Mouse (Mus musculus): ENCODE data around the gene Enpp7. TPM values are rescaled to one million over a fixed set of nuclear protein-coding genes. Genes with fewer than 3 reads are reported as not detected.

The Enpp7 gene
- total and polyA plus RNA-seq, 2 experiments: not detected

- no peaks in the 10 kb centered on the region for H3K36me3 ChIP-seq (ENCODE audit: control insufficient read depth, insufficient read depth, low read length)
- no peak overlapping the region for H3K4me3 ChIP-seq (ENCODE audit: insufficient read depth, low read depth, low read length)
- WGBS: 69% methylated on average over 3 of the region's 3 CpGs
- no peaks in the 10 kb centered on the region for H3K79me2 ChIP-seq (ENCODE audit: control insufficient read depth, insufficient read depth, low read length)
- no peak overlapping the region for H3K9ac ChIP-seq (ENCODE audit: low read depth, low read length)
- TF ChIP-seq CTCF (IDR thresholded peaks at IDR 0.05; ENCODE audit: low read depth, low read length): no peak
- TF ChIP-seq POLR2A (IDR thresholded peaks at IDR 0.05; ENCODE audit: extremely low read depth, insufficient read depth, low read length): no peak
- H3K27ac ChIP-seq (replicated peaks; ENCODE audit: insufficient read depth, low read depth, low read length): no peak overlapping the region
- no peaks in the 10 kb centered on the region for H3K4me1 ChIP-seq (ENCODE audit: control insufficient read depth, insufficient read depth, low read length)
- no peak for DNase-seq (ENCODE audit: extremely low read depth, low read depth, low spot score)
- H3K27me3 ChIP-seq (ENCODE audit: control insufficient read depth, insufficient read depth, low read length): no peaks in the 10 kb centered on the region
Measured at GRCm38 (mm10) chr11:119006462-119006861, 18.5 kb downstream of the Enpp7 start.

GRCm38 (mm10) chr11:119007461-119008456 is 19.8 kb downstream of the Enpp7 start:
- no peaks in the 10 kb centered on the region for H3K27me3 ChIP-seq (ENCODE audit: control insufficient read depth, insufficient read depth, low read length)
- no peaks in the 10 kb centered on the region for H3K4me1 ChIP-seq (ENCODE audit: control insufficient read depth, insufficient read depth, low read length)
- H3K4me3 ChIP-seq (ENCODE audit: insufficient read depth, low read depth, low read length): peak overlapping the region; percentile 50; the same call in 1 of the 2 replicates
- no peak for TF ChIP-seq CTCF (IDR thresholded peaks at IDR 0.05; ENCODE audit: low read depth, low read length)
- TF ChIP-seq POLR2A (IDR thresholded peaks at IDR 0.05; ENCODE audit: extremely low read depth, insufficient read depth, low read length): no peak
- 24% methylated on average over 21 of the region's 21 CpGs for WGBS
- no peaks in the 10 kb centered on the region for H3K36me3 ChIP-seq (ENCODE audit: control insufficient read depth, insufficient read depth, low read length)
- peak; percentile 29 for DNase-seq (ENCODE audit: extremely low read depth, low read depth, low spot score)
- H3K79me2 ChIP-seq (ENCODE audit: control insufficient read depth, insufficient read depth, low read length): no peaks in the 10 kb centered on the region
- H3K9ac ChIP-seq (ENCODE audit: low read depth, low read length): 0 out of 2 replicates have a peak overlapping the region, but pooled peaks have one; percentile 3
- no peak overlapping the region for H3K27ac ChIP-seq (replicated peaks; ENCODE audit: insufficient read depth, low read depth, low read length)

GRCm38 (mm10) chr11:119014455-119014854 is 26.5 kb downstream of the Enpp7 start:
- H3K79me2 ChIP-seq (ENCODE audit: control insufficient read depth, insufficient read depth, low read length): no peaks in the 10 kb centered on the region
- no peak for DNase-seq (ENCODE audit: extremely low read depth, low read depth, low spot score)

GRCm38 (mm10) chr11:119017506-119017905 is 29.5 kb downstream of the Enpp7 start:
- DNase-seq (ENCODE audit: extremely low read depth, low read depth, low spot score): no peak
- TF ChIP-seq CTCF (IDR thresholded peaks at IDR 0.05; ENCODE audit: low read depth, low read length): no peak
- no peak for TF ChIP-seq POLR2A (IDR thresholded peaks at IDR 0.05; ENCODE audit: extremely low read depth, insufficient read depth, low read length)
- Histone ChIP-seq H3K36me3 (ENCODE audit: control insufficient read depth, insufficient read depth, low read length) (no peaks in the 10 kb centered on the region), H3K9ac (ENCODE audit: low read depth, low read length) (no peak overlapping the region), H3K27me3 (ENCODE audit: control insufficient read depth, insufficient read depth, low read length) (no peaks in the 10 kb centered on the region), H3K4me1 (ENCODE audit: control insufficient read depth, insufficient read depth, low read length) (no peaks in the 10 kb centered on the region), H3K4me3 (ENCODE audit: insufficient read depth, low read depth, low read length) (no peak overlapping the region), H3K27ac (replicated peaks; ENCODE audit: insufficient read depth, low read depth, low read length) (no peak overlapping the region), H3K79me2 (ENCODE audit: control insufficient read depth, insufficient read depth, low read length) (no peaks in the 10 kb centered on the region)
- WGBS: 95% methylated on average over 7 of the region's 7 CpGs

More at GRCm38 (mm10) chr11:119014455-119014854, 26.5 kb downstream of the Enpp7 start:
- WGBS: 82% methylated on average over 7 of the region's 7 CpGs
- TF ChIP-seq CTCF (IDR thresholded peaks at IDR 0.05; ENCODE audit: low read depth, low read length): no peak
- no peak for TF ChIP-seq POLR2A (IDR thresholded peaks at IDR 0.05; ENCODE audit: extremely low read depth, insufficient read depth, low read length)
- H3K27ac ChIP-seq (replicated peaks; ENCODE audit: insufficient read depth, low read depth, low read length): no peak overlapping the region
- no peaks in the 10 kb centered on the region for H3K4me1 ChIP-seq (ENCODE audit: control insufficient read depth, insufficient read depth, low read length)
- H3K4me3 ChIP-seq (ENCODE audit: insufficient read depth, low read depth, low read length): no peak overlapping the region
- H3K9ac ChIP-seq (ENCODE audit: low read depth, low read length): no peak overlapping the region
- no peaks in the 10 kb centered on the region for H3K27me3 ChIP-seq (ENCODE audit: control insufficient read depth, insufficient read depth, low read length)
- no peaks in the 10 kb centered on the region for H3K36me3 ChIP-seq (ENCODE audit: control insufficient read depth, insufficient read depth, low read length)

GRCm38 (mm10) chr11:119021180-119021579 is 33.2 kb downstream of the Enpp7 start:
- Histone ChIP-seq H3K36me3 (ENCODE audit: control insufficient read depth, insufficient read depth, low read length) (no peaks in the 10 kb centered on the region), H3K27me3 (ENCODE audit: control insufficient read depth, insufficient read depth, low read length) (no peaks in the 10 kb centered on the region), H3K4me1 (ENCODE audit: control insufficient read depth, insufficient read depth, low read length) (peaks cover 7% of the 10 kb centered on the region), H3K79me2 (ENCODE audit: control insufficient read depth, insufficient read depth, low read length) (peaks cover 8% of the 10 kb centered on the region; the same call in 1 of the 2 replicates), H3K4me3 (ENCODE audit: insufficient read depth, low read depth, low read length) (no peak overlapping the region), H3K9ac (ENCODE audit: low read depth, low read length) (no peak overlapping the region), H3K27ac (replicated peaks; ENCODE audit: insufficient read depth, low read depth, low read length) (no peak overlapping the region)
- TF ChIP-seq CTCF (IDR thresholded peaks at IDR 0.05; ENCODE audit: low read depth, low read length) (no peak), POLR2A (IDR thresholded peaks at IDR 0.05; ENCODE audit: extremely low read depth, insufficient read depth, low read length) (no peak)
- DNase-seq (ENCODE audit: extremely low read depth, low read depth, low spot score): no peak
- 93% methylated on average over 7 of the region's 7 CpGs for WGBS

Measured in liver, adult 2 months (tissue).